Mouse (Mus musculus): Measurements from ENCODE around the gene Upk3b. TPM values are rescaled to one million over a fixed set of nuclear protein-coding genes. Genes with fewer than 3 reads are reported as not detected.
"Not testable (repeated sequence)": the region's sequence is repeated elsewhere in the genome, so short reads cannot be mapped to it uniquely, and the experiment has no call there.

The Upk3b gene
- polyA plus RNA-seq, 1 experiment from 2014 or later: 35.7 TPM

GRCm38 (mm10) chr5:136040210-136040609 lies 1.9 kb downstream of the Upk3b start:
- H3K4me1 ChIP-seq (ENCODE audit: insufficient read depth, low read depth, low read length): no peaks in the 10 kb centered on the region
- no peaks in the 10 kb centered on the region for H3K27me3 ChIP-seq (replicated peaks; ENCODE audit: insufficient read depth, low read length)
- ATAC-seq (no peak), DNase-seq (ENCODE audit: low spot score) (no peak)
- no peaks in the 10 kb centered on the region for H3K36me3 ChIP-seq (ENCODE audit: insufficient read depth, low read length)
- WGBS: 30% methylated on average over 5 of the region's 5 CpGs
- no peak overlapping the region for H3K9ac ChIP-seq (replicated peaks; ENCODE audit: low read depth)
- H3K4me3 ChIP-seq (ENCODE audit: low read depth, low read length): no peak overlapping the region
- H3K27ac ChIP-seq (ENCODE audit: low read length): no peak overlapping the region
- H3K9me3 ChIP-seq (ENCODE audit: low read length): no peaks in the 10 kb centered on the region
- no peak overlapping the region for H3K4me2 ChIP-seq (replicated peaks; ENCODE audit: low read depth, low read length)
- TF ChIP-seq CTCF (IDR thresholded peaks at IDR 0.05) (no peak), EP300 (IDR thresholded peaks at IDR 0.05) (no peak)

- Histone ChIP-seq H3K36me3 (ENCODE audit: insufficient read depth, low read length) (no peaks in the 10 kb centered on the region), H3K9ac (replicated peaks; ENCODE audit: low read depth) (no peak overlapping the region), H3K4me1 (ENCODE audit: insufficient read depth, low read depth, low read length) (no peaks in the 10 kb centered on the region), H3K27me3 (replicated peaks; ENCODE audit: insufficient read depth, low read length) (no peaks in the 10 kb centered on the region), H3K4me3 (ENCODE audit: low read depth, low read length) (no peak overlapping the region), H3K9me3 (ENCODE audit: low read length) (no peaks in the 10 kb centered on the region), H3K27ac (ENCODE audit: low read length) (no peak overlapping the region), H3K4me2 (replicated peaks; ENCODE audit: low read depth, low read length) (no peak overlapping the region)
- peak; percentile 37 for DNase-seq (ENCODE audit: low spot score)
- no peak for TF ChIP-seq CTCF (IDR thresholded peaks at IDR 0.05)
- TF ChIP-seq EP300 (IDR thresholded peaks at IDR 0.05): no peak
- 19% methylated on average over 2 of the region's 2 CpGs for WGBS
- ATAC-seq: no peak
These were observed 3.0 kb downstream of the Upk3b start for GRCm38 (mm10) chr5:136041260-136041659.

GRCm38 (mm10) chr5:136041666-136042065 lies 3.4 kb downstream of the Upk3b start:
- no peak for ATAC-seq
- no peak overlapping the region for H3K4me3 ChIP-seq (ENCODE audit: low read depth, low read length)

GRCm38 (mm10) chr5:136044865-136045264 lies 6.6 kb downstream of the Upk3b start:
- ATAC-seq (no peak), DNase-seq (ENCODE audit: low spot score) (no peak)
- 66% methylated on average over 13 of the region's 13 CpGs for WGBS

More at GRCm38 (mm10) chr5:136041666-136042065, 3.4 kb downstream of the Upk3b start:
- Histone ChIP-seq H3K4me2 (replicated peaks; ENCODE audit: low read depth, low read length) (no peak overlapping the region), H3K36me3 (ENCODE audit: insufficient read depth, low read length) (no peaks in the 10 kb centered on the region), H3K9me3 (ENCODE audit: low read length) (no peaks in the 10 kb centered on the region), H3K27me3 (replicated peaks; ENCODE audit: insufficient read depth, low read length) (no peaks in the 10 kb centered on the region), H3K4me1 (ENCODE audit: insufficient read depth, low read depth, low read length) (no peaks in the 10 kb centered on the region), H3K9ac (replicated peaks; ENCODE audit: low read depth) (no peak overlapping the region), H3K27ac (ENCODE audit: low read length) (no peak overlapping the region)
- no peak for DNase-seq (ENCODE audit: low spot score)
- no peak for TF ChIP-seq EP300 (IDR thresholded peaks at IDR 0.05)
- TF ChIP-seq CTCF (IDR thresholded peaks at IDR 0.05): no peak
- WGBS: 91% methylated on average over 8 of the region's 8 CpGs

GRCm38 (mm10) chr5:136045408-136045807 lies 7.1 kb downstream of the Upk3b start:
- Histone ChIP-seq H3K4me2 (replicated peaks; ENCODE audit: low read depth, low read length) (no peak overlapping the region), H3K36me3 (ENCODE audit: insufficient read depth, low read length) (no peaks in the 10 kb centered on the region), H3K27me3 (replicated peaks; ENCODE audit: insufficient read depth, low read length) (no peaks in the 10 kb centered on the region), H3K4me1 (ENCODE audit: insufficient read depth, low read depth, low read length) (no peaks in the 10 kb centered on the region), H3K4me3 (ENCODE audit: low read depth, low read length) (no peak overlapping the region), H3K27ac (ENCODE audit: low read length) (no peak overlapping the region), H3K9me3 (ENCODE audit: low read length) (no peaks in the 10 kb centered on the region), H3K9ac (replicated peaks; ENCODE audit: low read depth) (no peak overlapping the region)
- DNase-seq (ENCODE audit: low spot score): no peak
- TF ChIP-seq CTCF (IDR thresholded peaks at IDR 0.05): peak; percentile 61
- TF ChIP-seq EP300 (IDR thresholded peaks at IDR 0.05): no peak
- 30% methylated on average over 9 of the region's 9 CpGs for WGBS
- ATAC-seq: no peak

More at GRCm38 (mm10) chr5:136044865-136045264, 6.6 kb downstream of the Upk3b start:
- Histone ChIP-seq H3K4me1 (ENCODE audit: insufficient read depth, low read depth, low read length) (no peaks in the 10 kb centered on the region), H3K4me3 (ENCODE audit: low read depth, low read length) (no peak overlapping the region), H3K27ac (ENCODE audit: low read length) (no peak overlapping the region), H3K9ac (replicated peaks; ENCODE audit: low read depth) (no peak overlapping the region), H3K4me2 (replicated peaks; ENCODE audit: low read depth, low read length) (no peak overlapping the region), H3K36me3 (ENCODE audit: insufficient read depth, low read length) (no peaks in the 10 kb centered on the region), H3K27me3 (replicated peaks; ENCODE audit: insufficient read depth, low read length) (no peaks in the 10 kb centered on the region), H3K9me3 (ENCODE audit: low read length) (no peaks in the 10 kb centered on the region)
- TF ChIP-seq EP300 (IDR thresholded peaks at IDR 0.05): no peak
- peak; percentile 57 for TF ChIP-seq CTCF (IDR thresholded peaks at IDR 0.05)

- no peaks in the 10 kb centered on the region for H3K36me3 ChIP-seq (ENCODE audit: insufficient read depth, low read length)
- no peaks in the 10 kb centered on the region for H3K27me3 ChIP-seq (replicated peaks; ENCODE audit: insufficient read depth, low read length)
- DNase-seq (ENCODE audit: low spot score) (peak; percentile 77), ATAC-seq (peak; percentile 60)
- H3K4me1 ChIP-seq (ENCODE audit: insufficient read depth, low read depth, low read length): no peaks in the 10 kb centered on the region
- H3K4me2 ChIP-seq (replicated peaks; ENCODE audit: low read depth, low read length): no peak overlapping the region
- H3K4me3 ChIP-seq (ENCODE audit: low read depth, low read length): no peak overlapping the region
- WGBS: 2% methylated on average over 10 of the region's 10 CpGs
- H3K27ac ChIP-seq (ENCODE audit: low read length): no peak overlapping the region
- TF ChIP-seq CTCF (IDR thresholded peaks at IDR 0.05) (peak; percentile 89), EP300 (IDR thresholded peaks at IDR 0.05) (no peak)
- no peaks in the 10 kb centered on the region for H3K9me3 ChIP-seq (ENCODE audit: low read length)
- H3K9ac ChIP-seq (replicated peaks; ENCODE audit: low read depth): no peak overlapping the region
These were observed 7.7 kb downstream of the Upk3b start for GRCm38 (mm10) chr5:136045987-136046386.

GRCm38 (mm10) chr5:136048541-136048940 lies 10.2 kb downstream of the Upk3b start:
- not testable (repeated sequence) for H3K4me1 ChIP-seq (ENCODE audit: insufficient read depth, low read depth, low read length); H3K9ac ChIP-seq (replicated peaks; ENCODE audit: low read depth); H3K36me3 ChIP-seq (ENCODE audit: insufficient read depth, low read length); H3K9me3 ChIP-seq (ENCODE audit: low read length); H3K27me3 ChIP-seq (replicated peaks; ENCODE audit: insufficient read depth, low read length); H3K27ac ChIP-seq (ENCODE audit: low read length); DNase-seq (ENCODE audit: low spot score); ATAC-seq; H3K4me3 ChIP-seq (ENCODE audit: low read depth, low read length); H3K4me2 ChIP-seq (replicated peaks; ENCODE audit: low read depth, low read length)

Measured in lung, postnatal 0 days (tissue).